In genomic region chr2:174871225-174871624, GRCm38 (mm10) we compare ENCODE assay signal across 14 mouse cellular contexts.
DNase-seq lines count a peak whose midpoint lies in the region; ATAC-seq and TF ChIP-seq lines count a peak whose summit lies in the region.
"Had no signal": no experiment of that assay in that cellular context is flagged by ENCODE, and none has a peak within 500 bp of the region (broad histone marks: within the 10 kb centered on the region; RNA-seq: fewer than 3 reads in every experiment).

No protein-coding gene starts in this region.

- no peak overlapping the region for H3K9ac ChIP-seq in heart, embryonic 15.5 days
- H3K9ac ChIP-seq: heart, embryonic 12.5 days; hindbrain, embryonic 14.5 days had no signal

- no peaks in the 10 kb centered on the region for H3K36me3 ChIP-seq in heart, embryonic 15.5 days
- H3K36me3 ChIP-seq in limb, embryonic 10.5 days, result no peaks in the 10 kb centered on the region
- no peaks in the 10 kb centered on the region for H3K36me3 ChIP-seq in spleen, adult 2 months (ENCODE audit: control insufficient read depth, insufficient read depth, low read length)
- H3K36me3 ChIP-seq: forebrain, embryonic 10.5 days; heart, embryonic 12.5 days had no signal

- no peak for DNase-seq in heart, postnatal 4 days
- peak; percentile 90 to 91 for DNase-seq in B cell, adult 2 months
- peak; percentile 31 for DNase-seq in limb, embryonic 10.5 days (ENCODE audit: low spot score)
- peak; percentile 78 to 85 for DNase-seq in spleen, adult 2 months (ENCODE audit: low read depth in 1 of 2, low spot score in 2 of 2)
- no peak for DNase-seq in heart, adult 9 months (ENCODE audit: low spot score in 2 of 2)
- DNase-seq: cerebellum, postnatal 36 days had no signal

- no peaks in the 10 kb centered on the region for H3K9me3 ChIP-seq in heart, embryonic 15.5 days (replicated peaks)
- H3K9me3 ChIP-seq in limb, embryonic 10.5 days (replicated peaks), result no peaks in the 10 kb centered on the region
- H3K9me3 ChIP-seq: forebrain, embryonic 10.5 days; heart, embryonic 12.5 days had no signal

- ATAC-seq in heart, embryonic 15.5 days (replicated peaks; ENCODE audit: insufficient number of reproducible peaks, insufficient read depth, low FRiP score, low read depth), result no peak
- ATAC-seq in CD4-positive, CD25-positive, alpha-beta regulatory T cell, adult 4 months, result no peak
- no peak for ATAC-seq in erythroblast, adult 5-6 weeks (replicated peaks; ENCODE audit: low FRiP score, poor library complexity, severe bottlenecking)
- ATAC-seq: activated CD4-positive, CD25-positive, alpha-beta regulatory T cell, adult 4 months had no signal

- H3K4me1 ChIP-seq in heart, embryonic 15.5 days (replicated peaks), result peaks cover 37% of the 10 kb centered on the region
- peaks cover 71% of the 10 kb centered on the region for H3K4me1 ChIP-seq in limb, embryonic 10.5 days
- peaks cover 18% of the 10 kb centered on the region for H3K4me1 ChIP-seq in spleen, adult 2 months (ENCODE audit: control insufficient read depth, insufficient read depth, insufficient read length)

- no peak overlapping the region for H3K4me3 ChIP-seq in heart, embryonic 15.5 days
- H3K4me3 ChIP-seq in limb, embryonic 10.5 days, result no peak overlapping the region
- H3K4me3 ChIP-seq in spleen, adult 2 months (ENCODE audit: extremely low read depth, insufficient read depth, insufficient read length), result no peak overlapping the region
- H3K4me3 ChIP-seq: forebrain, embryonic 10.5 days; heart, embryonic 12.5 days had no signal

- WGBS in heart, embryonic 15.5 days, result 68% methylated on average over 10 of the region's 10 CpGs
- 63% methylated on average over 10 of the region's 10 CpGs for WGBS in limb, embryonic 10.5 days
- 29% methylated on average over 10 of the region's 10 CpGs for WGBS in spleen, adult 2 months

- TF ChIP-seq POLR2A in spleen, adult 2 months (IDR thresholded peaks at IDR 0.05; ENCODE audit: low read depth, low read length), result no peak

- no peak for TF ChIP-seq CTCF in spleen, adult 2 months (IDR thresholded peaks at IDR 0.05; ENCODE audit: extremely low read depth, insufficient read depth, insufficient read length, insufficient replicate concordance)

- H3K4me2 ChIP-seq in heart, embryonic 15.5 days, result no peak overlapping the region
- H3K4me2 ChIP-seq: heart, embryonic 12.5 days; hindbrain, embryonic 14.5 days had no signal

- no peaks in the 10 kb centered on the region for H3K27me3 ChIP-seq in heart, embryonic 15.5 days
- no peaks in the 10 kb centered on the region for H3K27me3 ChIP-seq in limb, embryonic 10.5 days (ENCODE audit: low read depth, poor library complexity, severe bottlenecking)
- H3K27me3 ChIP-seq in spleen, adult 2 months (ENCODE audit: control insufficient read depth, insufficient read depth, low read length), result no peaks in the 10 kb centered on the region
- H3K27me3 ChIP-seq: heart, embryonic 12.5 days had no signal

- 0 out of 2 replicates have a peak overlapping the region, but pooled peaks have one; percentile 1 for H3K27ac ChIP-seq in heart, embryonic 15.5 days
- peak overlapping the region; percentile 85 for H3K27ac ChIP-seq in limb, embryonic 10.5 days
- peak overlapping the region; percentile 93 for H3K27ac ChIP-seq in spleen, adult 2 months (ENCODE audit: insufficient read depth, low read length)
- H3K27ac ChIP-seq: hindbrain, embryonic 14.5 days; kidney, postnatal 0 days had no signal

Comparison
In these comparisons a context has a peak if more than half of its experiments do, and no peak if none do; other contexts are left out.
1. H3K27ac ChIP-seq: peak in every context shown above with its lines; median percentile 93 in spleen, adult 2 months; 85 in limb, embryonic 10.5 days; 1 in heart, embryonic 15.5 days.
2. DNase-seq: peak in B cell, adult 2 months (2 of 2), limb, embryonic 10.5 days (single experiment) and spleen, adult 2 months (2 of 2); none in heart, postnatal 4 days (single experiment) and heart, adult 9 months (0 of 2).